ENCODE assay signal across 27 mouse cellular contexts in genomic region chr17:11340368-11340767, GRCm38 (mm10).
DNase-seq lines count a peak whose midpoint lies in the region; ATAC-seq and TF ChIP-seq lines count a peak whose summit lies in the region.
"Had no signal": no experiment of that assay in that cellular context is flagged by ENCODE, and none has a peak within 500 bp of the region (broad histone marks: within the 10 kb centered on the region; RNA-seq: fewer than 3 reads in every experiment).

No protein-coding gene starts in this region.

- H3K4me2 ChIP-seq in liver, embryonic 13.5 days: no peak overlapping the region
- no peak overlapping the region for H3K4me2 ChIP-seq in liver, embryonic 12.5 days
- no peak overlapping the region for H3K4me2 ChIP-seq in liver, postnatal 0 days (ENCODE audit: low read depth, low read length)
- H3K4me2 ChIP-seq: embryonic facial prominence, embryonic 12.5 days; forebrain, embryonic 13.5 days; forebrain, embryonic 15.5 days had no signal

- 0 out of 2 replicates have a peak, but pooled peaks have one; percentile 34 for TF ChIP-seq EP300 in liver, postnatal 0 days (IDR thresholded peaks at IDR 0.05; ENCODE audit: low read depth)

- H3K9ac ChIP-seq in liver, embryonic 13.5 days: no peak overlapping the region
- no peak overlapping the region for H3K9ac ChIP-seq in liver, embryonic 12.5 days
- no peak overlapping the region for H3K9ac ChIP-seq in liver, postnatal 0 days (replicated peaks)
- H3K9ac ChIP-seq: embryonic facial prominence, embryonic 12.5 days; forebrain, embryonic 13.5 days; forebrain, embryonic 15.5 days; forebrain, postnatal 0 days had no signal

- H3K36me3 ChIP-seq in liver, embryonic 13.5 days: no peaks in the 10 kb centered on the region
- no peaks in the 10 kb centered on the region for H3K36me3 ChIP-seq in liver, embryonic 12.5 days
- no peaks in the 10 kb centered on the region for H3K36me3 ChIP-seq in liver, postnatal 0 days (replicated peaks; ENCODE audit: insufficient read depth, low read length)
- H3K36me3 ChIP-seq: embryonic facial prominence, embryonic 10.5 days; embryonic facial prominence, embryonic 12.5 days; forebrain, embryonic 15.5 days; G1E had no signal

- H3K4me3 ChIP-seq in liver, embryonic 13.5 days (replicated peaks): no peak overlapping the region
- H3K4me3 ChIP-seq in liver, embryonic 12.5 days: no peak overlapping the region
- no peak overlapping the region for H3K4me3 ChIP-seq in liver, postnatal 0 days (ENCODE audit: low read depth, low read length)
- H3K4me3 ChIP-seq: embryonic facial prominence, embryonic 10.5 days; embryonic facial prominence, embryonic 12.5 days; forebrain, embryonic 13.5 days; forebrain, embryonic 15.5 days had no signal

- TF ChIP-seq CTCF in liver, postnatal 0 days (IDR thresholded peaks at IDR 0.05; ENCODE audit: low read depth): no peak

- H3K9me3 ChIP-seq in liver, embryonic 13.5 days (replicated peaks): no peaks in the 10 kb centered on the region
- no peaks in the 10 kb centered on the region for H3K9me3 ChIP-seq in liver, embryonic 12.5 days (replicated peaks)
- no peaks in the 10 kb centered on the region for H3K9me3 ChIP-seq in liver, postnatal 0 days (ENCODE audit: low read length)
- H3K9me3 ChIP-seq: embryonic facial prominence, embryonic 10.5 days; embryonic facial prominence, embryonic 12.5 days; forebrain, embryonic 13.5 days; forebrain, embryonic 15.5 days; G1E had no signal

- DNase-seq in liver, embryonic 13.5 days: no peak
- DNase-seq in liver, postnatal 0 days: no peak
- no peak for DNase-seq in liver
- DNase-seq in right cerebral cortex, adult 18-20 months: no peak
- DNase-seq in ovary, postnatal 36 days (ENCODE audit: low spot score): no peak
- DNase-seq: adrenal gland, adult 8-10 months; adrenal gland, postnatal 14 days; B cell, adult 2 months; cerebellum, adult 11 months; cerebellum, adult 18-20 months; cerebellum, adult 8-10 months; cerebellum, adult 9-11 months; cerebellum, postnatal 14 days; cerebellum, postnatal 36 days; forebrain, postnatal 0 days had no signal

- no peak overlapping the region for H3K27ac ChIP-seq in liver, embryonic 13.5 days
- no peak overlapping the region for H3K27ac ChIP-seq in liver, embryonic 12.5 days
- H3K27ac ChIP-seq in liver, postnatal 0 days (ENCODE audit: low read depth): no peak overlapping the region
- H3K27ac ChIP-seq: embryonic facial prominence, embryonic 10.5 days; embryonic facial prominence, embryonic 12.5 days; forebrain, embryonic 13.5 days; forebrain, embryonic 15.5 days had no signal

- H3K4me1 ChIP-seq in liver, embryonic 13.5 days (replicated peaks): no peaks in the 10 kb centered on the region
- no peaks in the 10 kb centered on the region for H3K4me1 ChIP-seq in liver, embryonic 12.5 days
- no peaks in the 10 kb centered on the region for H3K4me1 ChIP-seq in liver, postnatal 0 days (ENCODE audit: insufficient read depth)
- H3K4me1 ChIP-seq: embryonic facial prominence, embryonic 10.5 days; embryonic facial prominence, embryonic 12.5 days; forebrain, embryonic 13.5 days; forebrain, embryonic 15.5 days had no signal

- no peaks in the 10 kb centered on the region for H3K27me3 ChIP-seq in liver, embryonic 13.5 days
- H3K27me3 ChIP-seq in liver, embryonic 12.5 days (replicated peaks): no peaks in the 10 kb centered on the region
- H3K27me3 ChIP-seq in liver, postnatal 0 days (ENCODE audit: insufficient read depth, low read length): no peaks in the 10 kb centered on the region
- H3K27me3 ChIP-seq: CH12.LX; embryonic facial prominence, embryonic 12.5 days; forebrain, embryonic 13.5 days; forebrain, embryonic 15.5 days; Patski had no signal

- peak; percentile 39; the same call in 1 of the 2 replicates for ATAC-seq in liver, embryonic 13.5 days (ENCODE audit: low read depth)
- no peak for ATAC-seq in liver, embryonic 12.5 days
- no peak for ATAC-seq in liver, postnatal 0 days
- ATAC-seq in common myeloid progenitor, adult 5-6 weeks (replicated peaks; ENCODE audit: low read depth, poor library complexity, severe bottlenecking): 0 out of 2 replicates have a peak, but pooled peaks have one; percentile 15
- peak; percentile 92 for ATAC-seq in megakaryocyte-erythroid progenitor cell, adult 5-6 weeks (replicated peaks; ENCODE audit: low FRiP score, low TSS enrichment, poor library complexity, severe bottlenecking)
- ATAC-seq: activated CD4-positive, CD25-positive, alpha-beta regulatory T cell, adult 4 months; CD4-positive, CD25-positive, alpha-beta regulatory T cell, adult 4 months; forebrain, embryonic 13.5 days; forebrain, embryonic 15.5 days; forebrain, postnatal 0 days; Patski had no signal

- 28% methylated on average over 4 of the region's 4 CpGs for WGBS in liver, embryonic 13.5 days (ENCODE audit: insufficient replicate concordance)
- WGBS in liver, embryonic 12.5 days (ENCODE audit: insufficient replicate concordance): 39% methylated on average over 4 of the region's 4 CpGs
- WGBS in liver, postnatal 0 days (ENCODE audit: insufficient replicate concordance): 50% methylated on average over 4 of the region's 4 CpGs

Comparison
In these comparisons a context has a peak if more than half of its experiments do, and no peak if none do; other contexts are left out.
1. ATAC-seq: peak in liver, embryonic 13.5 days (single experiment), common myeloid progenitor, adult 5-6 weeks (single experiment) and megakaryocyte-erythroid progenitor cell, adult 5-6 weeks (single experiment); none in liver, embryonic 12.5 days (single experiment) and liver, postnatal 0 days (single experiment).